ENCODE assay signal across 12 mouse cellular contexts in genomic region chr4:77310127-77310788, GRCm38 (mm10).
DNase-seq lines count a peak whose midpoint lies in the region; ATAC-seq and TF ChIP-seq lines count a peak whose summit lies in the region.
"Had no signal": no experiment of that assay in that cellular context is flagged by ENCODE, and none has a peak within 500 bp of the region (broad histone marks: within the 10 kb centered on the region; RNA-seq: fewer than 3 reads in every experiment).

No protein-coding gene starts in this region.

- no peaks in the 10 kb centered on the region for H3K9me3 ChIP-seq in midbrain, embryonic 11.5 days (ENCODE audit: control insufficient read depth, low read length)
- H3K9me3 ChIP-seq in midbrain, embryonic 10.5 days (replicated peaks) = no peaks in the 10 kb centered on the region
- no peaks in the 10 kb centered on the region for H3K9me3 ChIP-seq in embryonic facial prominence, embryonic 11.5 days (replicated peaks; ENCODE audit: control insufficient read depth, low read length)
- H3K9me3 ChIP-seq in kidney, embryonic 14.5 days (ENCODE audit: control insufficient read depth, low read length) = no peaks in the 10 kb centered on the region
- no peaks in the 10 kb centered on the region for H3K9me3 ChIP-seq in stomach, postnatal 0 days (ENCODE audit: control insufficient read depth, low read length)

- H3K4me2 ChIP-seq in midbrain, embryonic 11.5 days = no peak overlapping the region
- H3K4me2 ChIP-seq in embryonic facial prominence, embryonic 11.5 days (ENCODE audit: low read depth, low read length) = no peak overlapping the region
- no peak overlapping the region for H3K4me2 ChIP-seq in kidney, embryonic 14.5 days (replicated peaks; ENCODE audit: low read depth, low read length)
- no peak overlapping the region for H3K4me2 ChIP-seq in stomach, postnatal 0 days (replicated peaks; ENCODE audit: low read depth)

- H3K4me3 ChIP-seq in midbrain, embryonic 11.5 days (ENCODE audit: low read depth, low read length) = no peak overlapping the region
- no peak overlapping the region for H3K4me3 ChIP-seq in midbrain, embryonic 10.5 days
- no peak overlapping the region for H3K4me3 ChIP-seq in embryonic facial prominence, embryonic 11.5 days (ENCODE audit: low read depth, low read length)
- no peak overlapping the region for H3K4me3 ChIP-seq in kidney, embryonic 14.5 days (ENCODE audit: low read length)
- H3K4me3 ChIP-seq in stomach, postnatal 0 days (ENCODE audit: low read depth, low read length) = no peak overlapping the region
- H3K4me3 ChIP-seq: megakaryocyte, embryonic 14.5 days had no signal

- no peak for DNase-seq in midbrain, embryonic 11.5 days (ENCODE audit: low spot score, missing footprints)
- DNase-seq in midbrain, embryonic 10.5 days (ENCODE audit: low spot score) = no peak
- DNase-seq in embryonic facial prominence, embryonic 11.5 days (ENCODE audit: low spot score) = no peak
- peak; percentile 33 for DNase-seq in stomach, postnatal 0 days (ENCODE audit: low spot score)
- DNase-seq in layer of hippocampus, adult 9-11 months = no peak
- DNase-seq in urinary bladder, adult 18-20 months (ENCODE audit: low spot score in 2 of 2) = no peak
- DNase-seq: cerebellum, adult 9-11 months; gastrocnemius, postnatal 25 days; left cerebral cortex, postnatal 4 days; thymus, postnatal 36 days had no signal

- H3K9ac ChIP-seq in midbrain, embryonic 11.5 days (ENCODE audit: low read length) = no peak overlapping the region
- H3K9ac ChIP-seq in embryonic facial prominence, embryonic 11.5 days (replicated peaks; ENCODE audit: low read length) = no peak overlapping the region
- H3K9ac ChIP-seq in kidney, embryonic 14.5 days (ENCODE audit: low read depth, low read length) = no peak overlapping the region
- H3K9ac ChIP-seq in stomach, postnatal 0 days (ENCODE audit: low read length) = no peak overlapping the region

- no peaks in the 10 kb centered on the region for H3K27me3 ChIP-seq in midbrain, embryonic 11.5 days (ENCODE audit: control insufficient read depth, insufficient read depth, low read length)
- no peaks in the 10 kb centered on the region for H3K27me3 ChIP-seq in midbrain, embryonic 10.5 days (ENCODE audit: low read depth, poor library complexity, severe bottlenecking)
- no peaks in the 10 kb centered on the region for H3K27me3 ChIP-seq in embryonic facial prominence, embryonic 11.5 days (ENCODE audit: control insufficient read depth, insufficient read depth, low read length)
- H3K27me3 ChIP-seq in kidney, embryonic 14.5 days (ENCODE audit: control insufficient read depth, insufficient read depth, low read length) = no peaks in the 10 kb centered on the region
- no peaks in the 10 kb centered on the region for H3K27me3 ChIP-seq in stomach, postnatal 0 days (ENCODE audit: control insufficient read depth, insufficient read depth, low read length)
- H3K27me3 ChIP-seq: megakaryocyte, embryonic 14.5 days had no signal

- no peak for TF ChIP-seq EP300 in stomach, postnatal 0 days (optimal IDR thresholded peaks at IDR 0.05)

- WGBS in midbrain, embryonic 11.5 days = 81% methylated on average over 3 of the region's 3 CpGs
- 88% methylated on average over 3 of the region's 3 CpGs for WGBS in midbrain, embryonic 10.5 days
- WGBS in embryonic facial prominence, embryonic 11.5 days = 73% methylated on average over 3 of the region's 3 CpGs
- 86% methylated on average over 3 of the region's 3 CpGs for WGBS in kidney, embryonic 14.5 days
- WGBS in stomach, postnatal 0 days = 84% methylated on average over 3 of the region's 3 CpGs

- no peaks in the 10 kb centered on the region for H3K36me3 ChIP-seq in midbrain, embryonic 11.5 days (ENCODE audit: control insufficient read depth, insufficient read depth, low read length)
- no peaks in the 10 kb centered on the region for H3K36me3 ChIP-seq in midbrain, embryonic 10.5 days
- no peaks in the 10 kb centered on the region for H3K36me3 ChIP-seq in embryonic facial prominence, embryonic 11.5 days (replicated peaks; ENCODE audit: control insufficient read depth, insufficient read depth, low read depth, low read length)
- H3K36me3 ChIP-seq in kidney, embryonic 14.5 days (ENCODE audit: control insufficient read depth, insufficient read depth, low read length) = no peaks in the 10 kb centered on the region
- no peaks in the 10 kb centered on the region for H3K36me3 ChIP-seq in stomach, postnatal 0 days (ENCODE audit: control insufficient read depth, insufficient read depth, low read length)

- 0 out of 2 replicates have a peak, but pooled peaks have one; percentile 10 for ATAC-seq in midbrain, embryonic 11.5 days (ENCODE audit: low FRiP score)
- 0 out of 2 replicates have a peak, but pooled peaks have one; percentile 14 for ATAC-seq in embryonic facial prominence, embryonic 11.5 days (replicated peaks; ENCODE audit: insufficient number of reproducible peaks, low FRiP score, low TSS enrichment, low read depth)
- peak; percentile 82; the same call in 1 of the 2 replicates for ATAC-seq in kidney, embryonic 14.5 days (ENCODE audit: low FRiP score, low TSS enrichment)
- ATAC-seq in stomach, postnatal 0 days (ENCODE audit: low FRiP score, low TSS enrichment) = peak; percentile 85

- TF ChIP-seq CTCF in stomach, postnatal 0 days (IDR thresholded peaks at IDR 0.05; ENCODE audit: low read depth) = no peak

- no peak overlapping the region for H3K27ac ChIP-seq in midbrain, embryonic 11.5 days (ENCODE audit: low read depth, low read length)
- H3K27ac ChIP-seq in midbrain, embryonic 10.5 days (replicated peaks) = no peak overlapping the region
- no peak overlapping the region for H3K27ac ChIP-seq in embryonic facial prominence, embryonic 11.5 days (replicated peaks; ENCODE audit: low read depth, low read length)
- H3K27ac ChIP-seq in kidney, embryonic 14.5 days (ENCODE audit: low read depth, low read length) = no peak overlapping the region
- no peak overlapping the region for H3K27ac ChIP-seq in stomach, postnatal 0 days (replicated peaks)

- H3K4me1 ChIP-seq in midbrain, embryonic 11.5 days (ENCODE audit: control insufficient read depth, insufficient read depth, low read length) = no peaks in the 10 kb centered on the region
- no peaks in the 10 kb centered on the region for H3K4me1 ChIP-seq in midbrain, embryonic 10.5 days
- no peaks in the 10 kb centered on the region for H3K4me1 ChIP-seq in embryonic facial prominence, embryonic 11.5 days (ENCODE audit: control insufficient read depth, insufficient read depth, low read length)
- no peaks in the 10 kb centered on the region for H3K4me1 ChIP-seq in kidney, embryonic 14.5 days (ENCODE audit: control insufficient read depth, insufficient read depth, low read length)
- no peaks in the 10 kb centered on the region for H3K4me1 ChIP-seq in stomach, postnatal 0 days (replicated peaks; ENCODE audit: control insufficient read depth, insufficient read depth)
- H3K4me1 ChIP-seq: megakaryocyte, embryonic 14.5 days had no signal

Comparison
In these comparisons a context has a peak if more than half of its experiments do, and no peak if none do; other contexts are left out.
1. ATAC-seq: peak in every context shown above with its lines; median percentile 85 in stomach, postnatal 0 days; 82 in kidney, embryonic 14.5 days; 14 in embryonic facial prominence, embryonic 11.5 days; 10 in midbrain, embryonic 11.5 days.